Mouse (Mus musculus): ENCODE measurements around the gene Vmn1r73. TPM values are rescaled to one million over a fixed set of nuclear protein-coding genes. Genes with fewer than 3 reads are reported as not detected.

The Vmn1r73 gene
- not detected for total RNA-seq (2021)
- polyA plus RNA-seq (2012; rRNA removed): not detected in 2 replicates
- long read RNA-seq: 0 reads

- Histone ChIP-seq H3K27me3 (ENCODE audit: control insufficient read depth, insufficient read depth, low read length) (no peaks in the 10 kb centered on the region), H3K27ac (no peak within 1 kb of the TSS), H3K36me3 (ENCODE audit: control insufficient read depth, insufficient read depth, low read length) (no peaks in the 10 kb centered on the region), H3K79me2 (replicated peaks; ENCODE audit: control insufficient read depth, insufficient read depth, low read length) (no peaks in the 10 kb centered on the region), H3K4me1 (ENCODE audit: control insufficient read depth, insufficient read depth, low read length) (no peaks in the 10 kb centered on the region), H3K9ac (ENCODE audit: low read depth, low read length) (no peak within 1 kb of the TSS), H3K4me3 (no peak within 1 kb of the TSS)
- DNase-seq: no peak
- TF ChIP-seq EP300 (IDR thresholded peaks at IDR 0.05; ENCODE audit: insufficient read depth, low read depth, low read length): no peak
- TF ChIP-seq POLR2A (IDR thresholded peaks at IDR 0.05; ENCODE audit: insufficient read depth, low read depth, low read length): no peak
- no peak for TF ChIP-seq CTCF (IDR thresholded peaks at IDR 0.05)
- intact Hi-C loops (cut with DNase I): no loop called here
- 91% methylated on average over 1 of the region's 1 CpGs for WGBS
Observed at GRCm38 (mm10) chr7:11729966-11730365, at the start of gene Vmn1r73. Vmn1r73 (plus strand) TSS chr7:11730266.

Other genes with a start within 250 kb of the Vmn1r73 start
- gene Zscan4-ps2, start 216.0 kb upstream of the Vmn1r73 start, total RNA-seq (2021): not detected
- gene Zscan4-ps2, start 216.0 kb upstream of the Vmn1r73 start, polyA plus RNA-seq (2012; rRNA removed): not detected in 2 replicates
- not detected for gene Zscan4-ps3, start 121.0 kb upstream of the Vmn1r73 start, total RNA-seq (2021)
- gene Zscan4-ps3, start 121.0 kb upstream of the Vmn1r73 start, polyA plus RNA-seq (2012; rRNA removed): not detected in 2 replicates
- not detected for gene Vmn1r72, start 50.1 kb upstream of the Vmn1r73 start, total RNA-seq (2021)
- not detected in 2 replicates for gene Vmn1r72, start 50.1 kb upstream of the Vmn1r73 start, polyA plus RNA-seq (2012; rRNA removed)
- not detected for gene Vmn1r74, start 103.7 kb downstream of the Vmn1r73 start, total RNA-seq (2021)
- gene Vmn1r74, start 103.7 kb downstream of the Vmn1r73 start, polyA plus RNA-seq (2012; rRNA removed): not detected in 2 replicates
- not detected for gene Vmn1r75, start 144.4 kb downstream of the Vmn1r73 start, total RNA-seq (2021)
- gene Vmn1r75, start 144.4 kb downstream of the Vmn1r73 start, polyA plus RNA-seq (2012; rRNA removed): not detected in 2 replicates
- not detected for gene Vmn1r76, start 207.9 kb downstream of the Vmn1r73 start, total RNA-seq (2021)
- gene Vmn1r76, start 207.9 kb downstream of the Vmn1r73 start, polyA plus RNA-seq (2012; rRNA removed): not detected in 2 replicates